Mouse (Mus musculus) c-Kit-positive CD71-positive TER-119-positive erythroid progenitor cells, embryonic 14.5 days (primary cell): ENCODE measurements around the gene Lig4.

Source experiments
- DNase-seq: peaks from one replicate; pipeline ENCODE4 v3.0.0-alpha.2; 2013; ENCODE audit warnings: low spot score

Gene Lig4

GRCm38 (mm10) chr8:9929746-9930445, 47.6 kb downstream of the Lig4 start:
- no peak for DNase-seq
